Mouse (Mus musculus) kidney, adult 8-10 months (tissue): Measurements from ENCODE around the gene Atp10a.
"Not testable (repeated sequence)": the region's sequence is repeated elsewhere in the genome, so short reads cannot be mapped to it uniquely, and the experiment has no call there.

Source experiments
- DNase-seq, 2 experiments: peaks; one replicate each; pipeline ENCODE4 v3.0.0; 2022

Gene Atp10a

DNA sequence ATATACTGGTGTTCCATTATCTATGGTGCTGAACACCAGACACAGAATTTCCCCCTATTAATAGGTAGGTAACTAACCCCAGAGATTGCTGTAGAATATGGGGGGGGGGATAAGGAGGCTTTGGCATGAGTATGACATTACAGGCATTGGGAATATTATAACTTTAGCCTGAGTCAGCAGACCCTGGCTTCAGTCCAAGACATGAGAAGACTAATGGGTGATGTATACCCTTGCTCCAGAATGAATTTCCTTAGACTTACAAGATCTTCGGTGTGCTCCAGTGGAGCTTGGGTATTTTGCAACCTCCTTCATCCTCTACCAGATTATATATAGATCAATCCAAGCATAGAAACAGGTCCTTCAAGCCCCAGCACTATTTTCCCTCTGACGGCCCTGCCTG, 145.8 kb downstream of the Atp10a start:
- DNase-seq = no peak

DNA sequence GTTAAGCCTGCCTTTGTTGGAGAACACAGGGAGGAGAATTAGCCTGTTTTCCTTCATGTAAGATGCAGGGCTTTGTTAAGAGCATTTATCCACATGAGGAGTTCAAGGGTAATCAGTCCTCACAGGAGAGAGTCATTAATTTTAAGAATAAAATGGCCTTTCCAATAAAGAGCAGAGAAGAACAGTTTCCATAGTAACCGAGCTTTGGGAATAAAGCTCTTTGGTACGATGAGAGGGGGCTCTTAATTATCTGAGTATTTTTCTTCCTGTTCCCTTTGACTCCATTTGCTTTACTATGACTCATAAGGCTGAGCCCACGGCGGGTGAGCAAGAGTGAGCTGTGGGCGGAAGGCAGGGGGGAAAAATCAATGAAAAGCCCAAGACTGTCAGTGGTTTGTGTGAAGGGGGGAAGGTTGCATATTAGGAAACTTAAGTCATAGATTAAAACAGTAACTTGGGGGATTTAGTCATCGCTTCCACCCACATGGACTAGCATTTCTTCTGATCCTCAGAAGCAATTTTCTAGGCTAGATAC, 166.2 kb downstream of the Atp10a start:
- DNase-seq = no peak

DNA sequence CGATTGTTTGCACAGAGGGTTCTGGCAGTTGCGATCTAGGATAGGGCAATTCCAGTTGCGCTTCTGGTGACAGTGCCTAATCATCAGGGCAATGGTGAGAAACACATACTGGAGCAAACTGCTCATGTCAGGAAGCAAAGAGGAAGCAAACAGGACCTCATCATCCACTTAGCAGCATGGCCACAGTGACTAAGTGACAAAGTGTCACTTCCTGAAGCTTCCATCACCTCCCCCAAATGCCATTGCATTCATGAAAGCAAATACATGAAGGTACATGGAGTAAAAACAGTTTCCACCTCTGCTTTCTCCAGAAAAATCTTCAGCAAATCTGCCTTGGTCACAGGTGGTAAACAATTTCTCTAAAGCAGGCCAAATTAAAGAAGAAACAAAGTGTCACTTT, 168.7 kb downstream of the Atp10a start:
- no peak for DNase-seq

DNA sequence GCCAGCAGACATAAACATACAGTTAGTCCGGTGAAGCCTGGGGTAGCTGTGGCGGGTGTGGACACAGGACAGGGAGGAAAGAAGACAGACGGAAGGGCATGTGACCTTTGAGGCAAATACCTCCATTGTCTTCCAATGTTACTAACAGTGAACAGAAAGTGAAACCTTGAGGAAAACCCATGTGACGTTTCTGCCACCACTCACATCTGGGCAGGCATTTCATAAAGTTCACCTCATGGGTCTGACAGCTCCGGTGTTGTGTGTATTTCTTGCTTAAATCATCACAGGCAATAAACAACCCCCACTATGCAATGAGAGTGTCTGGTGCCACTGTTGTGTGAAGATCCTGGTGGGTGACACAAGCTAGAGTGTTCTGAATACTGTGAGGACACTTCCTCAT, 173.1 kb downstream of the Atp10a start:
- no peak for DNase-seq

DNA sequence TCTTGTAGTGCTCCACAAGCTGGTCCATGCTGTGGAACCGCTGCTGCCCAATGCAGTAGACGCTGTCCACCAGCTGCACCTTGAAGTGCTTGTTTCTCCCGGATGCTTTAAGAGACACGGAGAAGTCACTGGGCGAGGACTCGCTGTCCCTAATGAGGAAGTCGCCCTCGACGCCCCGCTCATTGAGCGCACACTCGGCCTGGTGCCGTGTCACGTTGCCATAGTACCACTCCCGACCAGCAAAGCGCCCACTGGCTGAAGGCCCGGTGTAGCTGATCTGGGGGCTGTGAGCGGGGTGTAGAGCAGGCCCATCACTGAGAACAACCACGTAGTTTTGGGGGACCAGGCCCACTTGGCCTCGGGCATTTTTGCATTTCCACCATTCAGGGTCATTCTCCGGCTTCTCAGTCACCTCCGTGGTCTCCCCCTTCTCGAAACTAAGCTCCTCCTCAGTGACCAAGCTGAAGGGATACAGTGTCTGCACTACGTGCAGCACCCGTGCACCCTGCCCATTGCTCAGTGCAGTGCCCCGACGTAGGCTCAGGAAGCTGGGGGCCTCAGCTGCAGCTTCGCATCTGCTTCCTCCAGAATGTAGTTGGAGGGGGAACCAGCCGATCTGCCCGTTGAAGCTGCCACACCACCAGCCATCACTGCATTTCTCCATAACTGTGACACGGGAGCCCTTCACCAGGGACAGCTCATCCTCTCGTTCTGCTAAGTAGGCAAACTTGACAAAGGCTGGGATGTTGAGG, 181.1 kb downstream of the Atp10a start:
- not testable (repeated sequence) for DNase-seq

DNA sequence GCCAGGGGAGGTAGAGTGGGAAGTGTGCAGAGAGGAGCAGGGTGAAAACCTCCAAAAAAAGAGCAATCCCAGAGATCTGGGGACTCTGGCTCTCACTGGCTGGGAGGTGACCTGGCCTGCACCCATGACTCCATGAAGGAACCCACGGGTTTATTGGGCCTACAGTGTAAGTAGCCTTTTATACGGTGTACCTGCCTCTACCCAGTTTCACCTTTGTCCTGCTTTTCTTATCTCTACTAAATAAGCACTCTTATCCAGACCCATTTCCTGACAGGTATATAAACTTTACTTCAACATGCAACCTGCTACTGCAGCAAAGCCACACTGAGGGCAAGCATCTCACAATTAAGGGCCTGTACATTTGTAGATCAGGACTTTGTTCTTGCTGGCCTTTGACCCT, 184.4 kb downstream of the Atp10a start:
- DNase-seq = no peak

DNA sequence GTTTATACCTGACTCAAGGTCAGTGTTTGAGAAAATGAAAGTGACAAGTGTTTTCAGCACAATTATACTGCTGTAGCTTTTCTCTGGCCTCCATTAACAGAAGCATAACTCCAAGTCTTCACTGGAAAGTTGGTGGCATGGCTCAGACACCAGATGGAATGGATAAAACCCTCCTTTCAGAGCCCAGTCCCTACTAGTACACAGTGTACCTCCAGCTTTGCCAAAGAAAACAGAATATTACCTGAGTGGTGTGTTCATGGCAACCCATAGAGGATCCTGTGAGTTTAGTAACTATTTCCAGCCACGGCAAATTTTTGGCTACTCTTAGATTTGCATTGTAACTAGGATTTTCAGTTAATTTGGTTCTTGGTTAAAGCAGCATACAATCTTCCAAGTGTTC, 185.1 kb downstream of the Atp10a start:
- DNase-seq = no peak

DNA sequence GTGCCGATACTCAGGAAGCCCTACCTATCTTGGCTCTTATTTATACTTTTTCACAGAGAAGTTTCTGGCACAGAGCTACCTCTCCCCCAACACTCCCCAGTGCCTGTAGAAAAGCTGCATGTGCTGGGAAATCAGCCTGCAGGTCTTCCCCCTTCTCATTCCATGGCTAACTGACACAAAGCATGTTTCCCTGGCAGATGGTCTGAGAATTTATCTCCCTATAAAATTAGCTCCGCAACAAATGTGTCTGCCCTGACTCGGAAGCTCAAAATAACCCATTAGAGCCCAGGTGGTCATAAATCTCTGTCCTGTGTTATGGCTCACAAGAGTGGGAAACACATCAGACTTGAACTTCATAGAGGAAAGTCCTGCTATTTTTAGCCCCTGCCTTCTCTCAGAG, 186.9 kb downstream of the Atp10a start:
- no peak for DNase-seq

DNA sequence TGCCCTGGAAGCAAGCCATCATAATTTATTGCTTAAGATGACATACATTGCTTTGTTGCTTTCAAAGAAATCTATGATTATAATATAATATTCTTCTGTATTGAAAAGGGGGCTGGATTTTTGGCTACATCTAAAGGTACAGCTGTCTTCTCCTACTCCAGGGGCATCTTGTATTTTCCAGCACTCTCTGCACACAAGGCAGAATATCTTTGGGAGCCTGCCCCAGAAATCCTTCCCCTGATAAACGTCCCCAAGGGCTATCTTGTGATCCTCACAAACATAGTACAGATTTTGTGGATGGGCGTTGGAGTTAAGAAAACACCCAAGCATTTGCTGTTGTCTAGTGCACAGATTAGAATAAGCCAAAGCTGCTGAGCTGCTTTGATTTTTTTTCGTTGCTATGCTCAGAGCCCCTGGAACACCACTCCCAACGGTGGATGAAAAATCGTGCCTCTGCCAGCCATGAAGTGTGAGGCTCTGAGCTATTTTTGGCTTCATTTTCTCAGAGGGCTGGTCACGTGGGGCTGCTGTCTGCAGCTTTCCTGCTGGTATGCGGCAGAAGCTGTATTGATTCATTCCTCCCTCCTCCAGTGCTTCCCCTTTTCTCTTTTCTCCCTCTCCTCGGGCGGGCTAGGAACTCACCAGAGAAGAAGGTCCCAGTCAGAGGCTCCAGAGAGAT, 187.9 kb downstream of the Atp10a start:
- DNase-seq = peak; percentile 23 to 26

DNA sequence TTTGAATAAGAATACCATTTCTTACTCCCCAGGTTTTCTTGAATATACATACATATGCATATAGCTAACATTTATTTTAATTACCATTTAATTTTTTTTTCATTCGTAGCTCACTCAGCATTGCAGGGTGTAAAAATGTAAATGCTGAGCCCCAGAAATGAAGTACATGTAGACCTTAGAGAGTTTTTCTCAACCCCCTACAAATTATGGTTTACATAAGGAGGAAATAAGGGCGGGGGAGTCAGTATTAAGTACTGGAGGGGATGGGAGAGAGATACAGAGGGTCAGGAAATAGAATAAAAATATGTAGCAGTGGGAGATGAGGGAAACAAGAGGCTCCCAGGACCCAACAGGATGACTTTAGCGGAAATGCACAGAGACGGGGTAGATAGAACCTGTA, 188.5 kb downstream of the Atp10a start:
- no peak for DNase-seq

DNA sequence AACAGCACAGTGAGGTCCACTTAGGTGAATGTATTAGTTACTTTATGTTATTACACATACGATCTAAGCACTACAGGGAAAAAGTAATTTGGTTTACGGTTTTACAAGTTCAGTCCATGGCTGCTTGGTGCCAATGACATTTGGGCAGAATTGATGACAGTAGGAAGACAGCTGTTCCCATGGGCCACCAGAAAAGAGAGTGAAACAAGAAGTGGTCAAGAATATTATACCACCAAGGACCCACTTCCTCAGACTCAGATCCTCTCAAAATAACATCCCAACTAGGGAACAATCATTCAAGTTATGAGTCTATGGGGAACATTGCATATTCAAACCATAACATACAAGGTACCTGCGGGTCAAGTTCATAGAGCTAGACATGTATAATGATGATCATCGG, 203.0 kb downstream of the Atp10a start:
- no peak for DNase-seq

DNA sequence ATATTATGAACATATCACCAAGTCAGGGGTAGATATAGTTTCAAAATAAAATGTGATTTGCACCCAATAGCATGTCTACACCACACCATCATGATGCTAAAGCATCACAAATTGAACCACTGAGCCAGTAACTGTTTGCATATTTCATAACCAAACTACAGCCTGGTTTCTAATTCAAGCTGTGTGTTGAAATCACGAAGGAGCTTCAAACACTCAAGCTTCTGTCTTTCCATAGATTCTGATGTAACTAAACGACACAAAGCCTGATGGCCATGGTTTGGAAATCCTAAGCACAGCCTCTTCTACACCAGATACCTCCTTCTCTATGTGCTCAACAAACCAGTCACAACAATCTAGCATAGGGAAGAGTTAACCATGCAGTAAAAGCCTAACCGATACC, 207.2 kb downstream of the Atp10a start:
- no peak for DNase-seq

DNA sequence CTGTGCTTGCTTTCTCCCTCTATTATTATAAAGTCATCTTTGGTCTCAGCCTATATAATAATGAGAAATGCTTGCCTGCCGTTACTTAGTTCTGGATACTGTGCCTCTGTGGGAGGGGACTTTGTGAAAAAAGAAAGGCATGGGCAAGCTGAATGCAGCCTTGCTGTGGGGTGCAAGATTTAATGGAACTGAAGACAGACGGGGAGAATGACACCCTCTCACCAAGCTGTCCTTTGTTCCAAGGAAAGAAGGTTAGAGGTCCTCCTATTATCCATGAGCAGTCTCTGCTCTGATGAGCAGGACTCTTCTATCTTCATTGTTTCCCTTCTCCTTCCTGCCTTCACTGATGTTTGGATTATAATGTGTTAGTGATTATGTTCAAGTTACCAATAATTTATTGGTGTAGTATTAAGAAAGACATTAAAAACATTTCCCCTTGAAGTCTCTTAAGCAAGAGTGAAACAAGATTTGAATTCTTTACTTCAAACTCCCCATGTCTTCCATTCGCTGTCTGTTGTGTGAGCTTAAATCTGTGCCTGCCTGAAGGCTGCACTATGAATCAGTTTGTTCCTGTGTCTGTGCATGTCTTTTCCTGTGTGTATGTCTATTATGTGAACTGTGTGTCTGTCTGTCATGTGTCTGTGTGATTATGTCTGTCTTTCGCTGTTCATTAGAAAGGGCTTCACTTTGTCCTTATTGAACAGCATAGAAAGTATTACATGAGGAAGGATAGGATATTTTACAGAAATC, 211.1 kb downstream of the Atp10a start:
- DNase-seq = no peak

DNA sequence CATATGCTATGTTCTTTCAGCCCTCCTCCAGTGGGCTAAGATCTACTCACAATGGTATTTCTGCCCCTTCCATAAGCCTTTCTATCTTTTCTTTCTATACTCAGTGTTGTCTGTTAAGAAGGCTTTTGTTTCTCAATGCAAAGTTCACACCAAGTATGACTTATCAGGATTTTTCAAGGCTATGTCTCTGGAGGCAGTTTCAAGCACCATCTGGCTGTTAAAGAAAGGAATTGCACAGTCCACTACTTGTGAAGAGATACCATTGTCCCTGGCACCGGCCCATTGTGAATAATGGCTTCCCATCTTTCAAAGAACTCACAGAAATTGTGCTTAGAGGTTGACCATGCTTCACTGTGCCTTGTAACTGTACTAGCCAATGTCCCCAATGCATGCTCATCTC, 214.7 kb downstream of the Atp10a start:
- DNase-seq = no peak

DNA sequence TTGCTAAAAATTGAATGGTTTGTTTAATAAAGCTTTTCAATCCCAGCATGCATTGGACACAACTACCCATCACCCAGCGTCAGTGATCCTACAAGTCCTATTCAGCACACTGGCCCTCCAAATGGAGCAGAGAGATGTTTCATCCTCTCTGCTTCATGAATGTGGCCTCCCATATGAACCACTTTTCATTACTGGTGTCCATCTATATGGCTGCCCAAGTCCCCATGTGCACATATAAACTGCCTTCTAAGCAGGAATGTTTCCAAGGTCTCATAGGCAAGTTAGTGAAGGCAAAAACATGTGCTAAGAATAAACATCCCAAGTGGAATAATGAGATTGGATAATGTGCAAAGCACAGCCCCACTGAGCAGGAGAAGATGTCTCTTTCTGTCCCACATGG, 217.7 kb downstream of the Atp10a start:
- DNase-seq = no peak
